Mouse (Mus musculus) embryo, embryonic 11.5 days (tissue): Measurements from ENCODE around the gene Crip1.

Experiments used
- DNase-seq: peaks from one replicate; pipeline ENCODE4 v3.0.0-alpha.2; 2012; ENCODE audit warnings: low read depth, low spot score

Crip1 gene

DNA sequence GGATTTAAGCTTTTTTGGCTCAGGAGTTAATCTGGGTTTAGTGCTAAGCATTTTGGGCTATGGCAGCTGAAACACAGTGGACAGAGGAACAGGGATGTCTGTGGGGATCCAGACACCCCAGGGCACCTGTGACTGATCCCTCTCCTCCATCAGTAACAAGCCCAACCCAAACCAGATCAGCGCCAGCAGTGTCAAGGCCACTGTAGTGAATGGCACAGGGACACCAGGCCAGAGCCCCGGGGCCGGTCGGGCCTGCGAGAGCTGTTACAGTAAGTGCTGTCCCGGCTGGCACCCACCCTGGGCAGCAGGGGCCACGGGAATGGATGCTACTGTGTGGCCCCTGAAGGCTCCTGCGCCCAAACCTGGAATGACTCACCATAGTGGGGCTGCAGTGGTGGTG is 15.4 kb upstream of the Crip1 start:
- DNase-seq: no peak

DNA sequence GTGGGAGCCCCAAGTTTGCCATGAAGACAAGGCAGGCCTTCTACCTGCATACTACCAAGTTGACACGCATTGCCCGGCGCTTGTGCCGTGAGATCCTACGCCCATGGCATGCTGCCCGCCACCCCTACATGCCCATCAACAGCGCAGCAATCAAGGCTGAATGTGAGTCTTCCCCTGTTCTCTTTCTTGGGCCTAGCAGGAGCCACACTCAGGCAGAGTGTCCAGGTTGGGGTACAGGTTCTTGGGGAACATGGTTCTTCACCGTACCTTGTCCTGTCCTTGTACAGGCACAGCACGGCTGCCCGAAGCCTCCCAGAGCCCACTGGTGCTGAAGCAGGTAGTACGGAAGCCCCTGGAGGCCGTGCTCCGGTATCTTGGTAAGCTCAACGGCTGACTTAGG is 14.5 kb upstream of the Crip1 start:
- DNase-seq: no peak

DNA sequence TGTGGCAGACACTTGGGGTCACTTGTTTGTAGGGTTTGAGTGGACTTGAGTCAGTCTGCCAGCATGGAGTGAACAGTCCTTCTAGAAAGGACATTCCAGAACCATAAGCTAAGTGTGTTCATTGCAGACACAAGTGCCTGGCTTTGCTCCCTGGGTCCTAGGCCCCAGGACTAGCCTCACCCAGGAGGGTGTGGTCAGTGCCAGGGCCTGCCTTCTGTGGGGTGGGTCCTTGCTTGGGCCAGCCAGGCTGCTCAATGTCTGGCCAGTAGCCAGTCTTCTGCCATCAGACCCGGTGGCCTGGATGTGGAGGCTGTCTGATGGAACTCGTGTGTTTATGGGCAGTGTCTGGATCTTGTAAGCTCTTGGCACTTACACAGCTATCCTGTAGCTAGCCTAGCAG is 13.5 kb upstream of the Crip1 start:
- no peak for DNase-seq

DNA sequence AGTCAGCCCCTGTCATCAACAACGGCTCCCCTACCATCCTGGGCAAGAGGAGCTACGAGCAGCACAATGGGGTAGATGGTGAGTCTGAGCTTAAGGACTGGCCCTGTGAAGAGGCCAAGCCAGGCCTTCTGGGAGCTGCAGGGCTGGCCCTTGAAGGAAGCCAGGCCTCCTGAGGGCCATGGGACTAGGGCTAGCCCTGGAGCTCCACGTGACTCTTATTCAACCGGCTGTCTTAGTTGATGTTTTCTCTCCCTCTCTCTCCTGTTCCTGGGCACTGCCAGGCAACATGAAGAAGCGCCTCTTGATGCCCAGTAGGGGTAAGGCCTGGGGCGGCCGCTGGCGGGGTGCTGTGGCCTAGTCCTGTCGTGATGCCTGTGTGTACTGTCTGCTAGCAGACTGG is 12.9 kb upstream of the Crip1 start:
- no peak for DNase-seq

DNA sequence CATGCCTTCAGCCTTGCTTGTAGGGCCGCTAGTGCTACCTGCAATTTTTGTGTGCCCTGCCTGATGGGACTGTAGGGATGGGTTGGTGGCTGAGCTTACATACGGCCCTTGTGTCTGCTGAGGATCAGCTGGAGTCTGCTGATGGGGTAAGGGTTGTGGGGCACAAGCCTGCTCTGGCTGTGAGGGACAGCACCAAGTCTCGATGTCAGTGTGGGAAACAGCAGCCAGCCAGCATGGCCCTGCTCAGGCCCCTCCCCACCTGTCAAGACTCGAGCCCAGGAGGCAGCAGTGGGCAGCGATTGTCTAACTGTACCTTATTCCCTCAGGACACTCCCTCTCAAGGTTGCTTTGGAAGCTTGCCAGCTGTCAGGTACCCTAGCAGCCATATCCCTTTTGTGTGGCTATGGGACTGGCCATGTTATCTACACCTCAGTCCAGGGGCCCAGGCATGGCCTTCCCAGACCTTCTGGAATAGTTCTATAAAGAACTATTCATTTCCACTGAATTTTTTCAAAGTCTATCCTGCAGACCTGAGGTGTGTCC is 12.2 kb upstream of the Crip1 start:
- DNase-seq: no peak

DNA sequence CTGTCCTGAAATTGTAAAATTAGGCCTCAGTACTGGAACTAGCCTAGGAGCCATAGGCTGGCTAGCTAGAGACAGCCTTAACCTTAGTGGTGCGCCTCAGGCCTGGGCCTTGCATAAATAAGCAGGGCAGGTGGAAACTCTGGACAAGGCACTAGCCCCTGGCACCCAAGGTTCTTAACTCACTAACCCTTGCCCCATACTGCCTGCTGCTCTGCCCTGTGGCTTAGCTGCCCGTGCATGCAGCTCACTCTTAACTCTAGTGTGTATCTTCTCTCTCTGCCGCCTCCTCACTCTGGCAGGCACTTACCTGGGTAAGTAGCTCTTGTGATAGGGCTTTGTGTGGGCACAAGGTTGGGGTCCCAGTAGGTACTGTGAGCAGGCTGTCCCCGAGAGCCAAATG is 11.6 kb upstream of the Crip1 start:
- DNase-seq: no peak

DNA sequence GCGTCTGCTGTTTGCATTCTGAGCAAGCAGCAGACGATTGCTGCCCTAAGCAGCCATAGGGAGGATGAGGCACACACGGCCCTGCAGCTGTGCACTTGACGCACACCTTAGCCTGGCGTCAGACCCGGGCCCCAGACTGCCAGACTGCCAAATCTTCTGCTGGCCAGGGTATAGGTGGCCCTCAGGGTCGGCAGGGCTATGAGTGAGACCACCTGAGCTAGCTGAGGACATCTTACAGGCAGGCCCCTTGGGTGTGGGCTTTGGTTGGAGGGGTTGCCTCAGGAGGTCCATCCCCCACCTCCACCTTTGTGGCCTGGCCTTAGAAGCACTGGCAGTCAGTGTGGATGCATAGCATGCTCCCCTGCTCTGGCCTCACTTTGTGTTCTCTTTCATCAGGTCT is 10.7 kb upstream of the Crip1 start:
- no peak for DNase-seq

DNA sequence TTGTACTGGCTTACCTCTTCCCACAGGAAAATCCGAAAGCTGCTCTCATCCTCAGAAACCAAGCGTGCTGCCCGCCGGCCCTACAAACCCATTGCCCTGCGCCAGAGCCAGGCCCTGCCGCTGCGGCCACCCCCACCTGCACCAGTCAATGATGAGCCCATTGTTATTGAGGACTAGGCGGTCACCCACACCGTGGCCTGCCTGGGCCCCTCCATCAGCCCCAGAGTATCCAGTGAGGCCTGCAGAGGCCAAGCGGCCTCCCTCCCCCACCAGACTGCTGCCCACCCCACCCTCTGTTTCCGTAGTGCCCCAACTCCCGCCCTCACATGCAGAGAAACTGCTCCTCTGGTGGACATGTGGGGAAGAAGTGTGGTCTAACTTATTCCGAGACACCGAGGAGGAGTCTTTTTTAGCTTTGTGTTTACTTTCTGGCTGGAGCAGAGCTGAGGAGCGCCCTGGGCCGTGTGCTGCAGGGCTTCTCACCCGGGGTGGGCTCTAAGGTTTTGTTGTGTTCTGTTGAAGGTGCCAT is 9.6 kb upstream of the Crip1 start:
- no peak for DNase-seq

DNA sequence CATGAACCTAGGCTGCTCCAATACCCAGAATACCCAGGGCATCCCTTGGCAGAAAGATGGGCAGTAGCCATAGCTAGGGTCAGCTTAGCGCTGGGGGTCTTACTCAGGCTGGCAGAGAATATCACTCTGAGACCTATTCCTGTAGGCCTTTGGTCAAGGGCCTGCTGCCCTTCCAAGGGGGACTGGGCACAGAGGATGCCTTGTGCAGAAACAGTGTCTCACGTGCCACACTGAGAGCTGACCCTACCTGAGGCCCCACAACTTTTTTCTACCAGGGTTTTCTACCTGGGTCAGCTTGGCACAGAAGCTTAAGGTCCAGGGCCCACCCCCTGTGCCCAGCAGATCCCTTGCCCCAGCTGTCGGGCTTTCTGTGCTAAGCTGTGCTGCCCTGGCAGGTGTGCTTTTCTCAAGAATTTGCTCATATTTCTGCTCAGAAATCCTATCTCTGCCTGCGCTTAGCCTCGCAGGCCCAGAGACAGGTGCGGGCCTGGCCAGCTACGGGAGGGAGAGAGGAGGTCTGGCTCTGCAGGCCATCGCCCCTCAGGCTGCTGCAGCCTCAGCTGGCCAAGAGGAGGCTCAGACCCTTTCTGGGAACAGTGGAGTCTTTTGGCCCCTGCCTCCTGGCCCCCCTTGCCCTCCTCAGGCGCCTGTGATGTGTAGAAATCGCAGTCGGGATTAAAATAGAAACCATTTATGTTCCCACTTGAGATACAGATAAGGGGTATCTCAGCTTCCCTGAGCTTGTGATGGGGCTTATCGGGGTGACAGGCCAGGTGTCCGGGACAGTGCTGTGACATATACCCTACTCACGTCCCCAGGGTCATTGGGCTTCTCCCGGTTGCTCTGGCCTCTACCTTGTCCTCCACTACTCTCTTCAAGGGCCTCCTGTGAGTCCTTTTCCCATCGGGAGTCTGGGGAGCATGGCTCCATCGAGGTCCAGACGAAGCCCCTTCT is 8.6 kb upstream of the Crip1 start:
- no peak for DNase-seq

DNA sequence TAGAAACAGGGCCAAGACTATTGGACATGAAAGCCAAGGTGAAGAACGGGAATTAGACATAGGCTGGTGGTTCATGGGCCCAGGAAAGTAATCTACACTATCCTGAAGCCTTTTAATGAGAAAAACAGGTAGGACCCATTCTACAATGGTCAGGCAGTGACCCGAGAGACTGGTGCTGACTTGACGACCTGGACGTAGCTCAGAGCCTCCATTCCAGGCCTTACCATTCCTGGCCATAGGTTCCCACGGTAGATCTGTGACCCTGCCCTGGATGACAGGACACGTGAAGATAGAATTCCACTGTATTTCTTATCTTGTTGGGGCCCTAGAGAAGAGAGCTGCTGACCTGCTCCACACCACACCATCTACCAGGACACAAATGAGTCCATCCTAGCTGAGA is 7.8 kb upstream of the Crip1 start:
- no peak for DNase-seq

DNA sequence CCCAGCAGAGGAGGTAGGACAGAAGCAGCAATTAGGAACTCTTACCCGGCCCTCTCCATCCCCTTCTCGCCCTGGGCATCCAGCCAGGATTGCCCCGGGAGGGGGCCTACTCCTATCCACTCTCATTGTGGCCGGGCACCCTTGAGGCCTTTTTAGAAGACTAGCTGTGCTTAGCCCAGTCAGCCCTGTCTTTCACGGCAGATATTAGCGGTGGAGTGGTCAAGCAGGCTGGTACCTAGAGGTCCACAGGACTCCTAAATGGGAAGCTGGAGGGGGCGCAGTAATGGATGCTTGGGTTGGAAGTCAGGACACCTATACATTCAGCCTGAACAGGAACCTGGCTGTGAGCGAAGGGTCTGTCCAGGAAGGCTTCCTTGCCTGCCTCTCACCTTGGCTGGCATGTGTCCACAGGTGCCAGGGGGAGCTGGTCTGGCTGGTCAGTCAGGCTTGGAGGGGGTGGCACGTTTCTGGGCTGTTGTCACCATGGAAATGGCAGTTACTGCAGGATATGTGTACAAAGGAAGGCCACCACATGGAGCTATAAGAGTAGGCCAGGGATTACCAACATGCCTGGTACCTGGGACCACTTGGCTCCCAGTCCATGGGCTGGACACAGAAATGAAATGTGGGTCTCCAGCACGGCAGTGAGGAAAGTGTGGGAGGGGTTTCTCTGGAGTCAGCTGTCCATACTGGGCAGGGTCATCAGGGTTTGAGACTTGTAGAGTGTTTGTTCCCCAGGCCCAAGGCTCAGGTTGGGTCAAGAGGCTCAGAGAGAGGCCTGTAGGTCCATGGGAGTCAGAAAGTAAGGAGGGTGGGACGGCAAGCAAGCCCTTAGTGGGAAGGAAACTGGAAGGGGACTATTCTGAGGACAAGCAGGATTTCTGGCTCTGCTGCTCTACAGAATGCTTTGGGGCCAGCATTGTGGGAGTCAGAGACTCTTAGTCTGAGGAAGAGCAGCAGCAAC is 6.9 kb upstream of the Crip1 start:
- no peak for DNase-seq

DNA sequence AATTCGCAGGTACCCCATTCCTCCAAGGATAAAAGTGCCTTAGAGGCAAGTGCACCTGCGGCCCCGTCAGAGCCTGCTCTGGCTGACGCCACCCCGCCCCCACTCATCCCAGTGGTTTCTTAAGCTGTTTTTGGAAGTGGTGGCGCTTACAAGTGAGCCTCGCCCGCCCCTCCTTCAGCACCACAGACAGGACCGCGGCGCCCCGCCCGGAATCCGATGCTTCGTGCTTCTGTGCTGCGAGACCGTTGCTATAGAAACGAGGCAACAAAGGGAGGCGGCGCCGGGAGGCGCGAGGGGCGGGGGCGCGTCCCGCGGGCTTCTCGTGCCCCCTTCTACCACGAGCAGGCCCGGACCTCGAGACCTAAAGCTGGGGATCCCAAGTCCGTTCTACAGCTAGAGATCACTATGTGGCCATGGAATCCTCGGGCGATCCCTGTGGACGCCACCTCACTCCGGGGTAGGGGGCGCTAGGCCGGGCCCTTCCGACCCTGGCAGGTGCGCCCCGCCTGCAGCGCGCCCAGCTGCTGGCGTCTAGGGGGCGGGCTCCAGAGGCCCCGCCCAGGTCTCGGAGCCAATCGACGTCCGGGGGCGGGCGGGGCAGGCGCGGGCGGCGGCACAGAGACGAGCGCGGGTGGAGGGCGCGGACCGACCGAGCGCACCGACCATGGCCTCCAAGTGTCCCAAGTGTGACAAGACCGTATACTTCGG is 6.1 kb upstream of the Crip1 start, which contains the start of gene Crip2:
Gene Crip2 (plus strand): TSS at position 329 of the 708 bp plus-strand sequence.
- DNase-seq: peak; percentile 84

DNA sequence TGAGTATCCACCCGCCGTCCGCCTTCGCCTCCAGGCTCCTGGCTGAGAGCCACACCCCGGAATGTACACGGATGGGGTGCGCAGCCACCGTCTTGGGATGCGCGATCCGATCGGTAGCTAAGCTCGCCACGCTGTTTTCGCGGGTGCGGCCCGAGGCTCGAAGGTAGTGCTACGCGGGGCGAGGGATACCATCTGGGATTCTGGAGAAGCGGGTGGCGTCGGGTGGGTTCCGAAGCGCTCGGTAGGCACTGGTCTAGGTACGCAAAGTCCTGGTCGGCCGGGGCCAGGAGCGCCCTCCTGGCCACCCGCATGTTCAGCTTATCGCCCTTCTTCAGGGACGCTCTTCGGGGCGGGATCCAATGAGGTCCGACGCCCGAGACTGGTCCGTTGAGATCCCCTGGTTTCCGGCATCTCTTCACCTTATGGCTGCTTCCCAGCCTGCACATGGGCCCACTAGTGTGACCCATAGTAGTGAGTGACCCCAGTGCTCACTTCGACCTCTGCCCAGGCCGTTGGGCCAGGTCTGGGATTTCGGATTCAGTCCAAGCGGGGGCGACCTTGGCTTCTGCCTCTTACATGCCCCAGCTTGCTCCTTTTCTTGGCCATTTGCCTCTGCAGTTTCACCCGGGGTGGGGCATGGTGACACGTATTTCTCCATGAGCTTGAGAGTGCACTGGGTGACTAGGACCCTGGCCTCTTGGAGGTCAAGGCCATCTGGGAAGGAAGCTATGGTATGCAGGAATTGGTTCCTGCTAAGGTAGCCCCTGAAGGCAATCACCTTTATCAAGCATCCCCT is 5.3 kb upstream of the Crip1 start:
- DNase-seq: no peak

DNA sequence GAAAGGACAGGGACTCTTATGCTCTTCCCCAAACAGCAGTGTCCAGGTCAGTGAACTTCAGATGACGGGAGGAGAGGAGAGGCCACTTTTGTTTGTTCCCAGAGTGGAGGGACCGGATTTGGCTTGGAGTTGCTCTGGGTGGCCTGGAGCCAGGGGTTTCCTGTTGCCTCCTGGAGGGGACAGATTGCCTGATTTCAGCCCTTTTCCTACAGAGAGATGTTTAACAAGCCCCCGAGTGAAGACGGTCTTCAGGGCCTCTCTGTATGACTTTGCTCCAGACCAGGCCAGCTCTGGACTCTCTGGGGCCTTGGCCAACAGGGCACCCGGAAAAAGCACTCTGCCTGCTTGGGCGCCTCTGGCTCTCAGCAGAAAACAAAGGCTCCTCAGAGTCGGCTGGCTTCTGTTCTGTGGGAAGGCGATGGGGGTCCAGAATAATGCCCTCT is 4.6 kb upstream of the Crip1 start:
- no peak for DNase-seq

DNA sequence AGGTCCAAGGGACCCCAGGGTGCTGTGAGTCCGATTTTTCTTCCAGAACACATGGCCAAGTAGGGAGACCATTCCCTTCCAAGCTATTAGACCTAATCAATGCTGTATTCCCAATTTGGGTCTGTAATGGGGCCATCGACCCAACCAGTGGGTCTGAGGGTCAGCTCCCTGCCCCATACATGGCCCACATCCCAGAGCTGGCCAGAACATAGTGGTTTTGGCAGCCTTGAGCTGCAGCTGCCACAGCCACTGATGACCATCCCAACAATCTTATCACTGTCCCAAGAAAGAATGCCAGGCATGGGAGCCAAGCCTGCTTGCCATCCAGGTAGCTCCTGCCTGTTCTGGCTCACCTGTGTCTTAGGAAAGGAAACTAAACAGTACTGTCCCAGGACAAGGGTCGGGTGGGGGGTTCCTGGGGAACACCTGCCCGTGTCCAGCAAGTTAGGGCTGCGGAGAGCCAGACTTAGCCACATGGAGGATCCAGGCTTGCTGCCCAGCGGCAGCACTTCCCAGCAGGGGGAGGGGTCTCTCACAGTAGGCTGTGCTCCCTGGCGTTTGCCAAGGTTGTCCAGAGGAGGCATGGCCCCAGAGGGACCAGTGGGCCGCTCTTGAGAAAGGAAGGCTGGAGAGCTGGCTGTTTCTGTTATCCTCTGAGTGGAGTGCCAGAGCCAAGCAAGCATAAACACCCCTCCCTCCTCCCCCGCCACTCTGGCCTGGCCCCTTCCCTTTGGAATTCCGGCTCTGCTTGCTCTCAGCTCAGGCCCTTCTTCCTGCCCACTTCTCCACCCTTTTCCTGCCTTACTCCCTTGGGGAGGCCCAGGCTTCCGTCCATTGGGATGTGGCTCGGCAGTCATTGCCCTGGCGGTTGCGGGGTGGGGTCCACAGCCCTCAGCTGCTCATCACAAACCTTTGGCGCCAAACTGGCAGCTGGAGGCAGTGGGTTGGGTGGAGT is 3.8 kb upstream of the Crip1 start:
- peak; percentile 41 for DNase-seq

DNA sequence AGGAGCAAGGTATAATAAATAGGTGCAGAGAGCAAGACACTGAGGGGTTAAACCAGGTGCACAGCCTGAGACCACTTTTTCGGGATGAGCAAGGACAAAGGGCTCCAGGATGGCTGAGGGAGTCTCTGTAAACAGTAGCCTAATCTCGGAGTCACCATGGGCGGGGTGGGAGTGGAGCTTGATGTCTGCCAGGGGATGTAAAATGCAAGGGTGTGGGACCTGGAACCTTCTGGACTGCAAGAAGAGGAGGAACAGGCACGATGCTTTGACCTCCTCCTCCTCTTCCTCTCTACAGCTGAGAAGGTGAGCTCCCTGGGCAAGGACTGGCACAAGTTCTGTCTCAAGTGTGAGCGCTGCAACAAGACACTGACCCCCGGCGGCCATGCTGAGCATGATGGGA is 3.0 kb upstream of the Crip1 start:
- DNase-seq: no peak

DNA sequence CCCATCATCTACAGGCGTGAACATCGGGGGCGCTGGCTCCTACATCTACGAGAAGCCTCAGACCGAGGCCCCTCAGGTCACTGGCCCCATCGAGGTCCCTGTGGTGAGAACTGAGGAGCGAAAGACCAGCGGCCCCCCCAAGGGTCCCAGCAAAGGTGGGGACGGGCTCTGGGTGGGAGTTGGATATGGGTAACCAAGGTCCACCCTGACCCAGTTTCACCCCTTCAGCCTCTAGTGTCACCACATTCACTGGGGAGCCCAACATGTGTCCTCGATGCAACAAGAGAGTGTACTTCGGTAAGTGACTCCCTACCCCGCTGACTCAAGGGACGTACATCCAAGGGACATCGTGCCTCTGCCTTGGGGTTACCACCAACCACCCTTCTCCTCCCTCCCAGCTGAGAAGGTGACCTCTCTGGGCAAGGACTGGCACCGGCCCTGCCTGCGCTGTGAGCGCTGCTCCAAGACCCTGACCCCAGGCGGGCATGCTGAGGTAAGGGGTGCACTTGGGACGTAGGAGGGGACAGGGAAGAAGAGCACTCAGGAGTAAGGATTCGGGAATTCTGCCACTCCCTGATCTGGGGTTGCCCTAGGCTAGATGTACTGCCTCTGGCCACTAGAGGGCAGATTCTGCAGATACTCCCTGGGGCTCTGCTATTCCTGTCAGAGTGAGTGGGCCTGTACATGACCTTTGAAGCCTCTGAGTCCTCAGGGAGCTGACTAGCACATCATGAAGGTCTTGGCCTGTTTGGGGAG is 1.9 kb upstream of the Crip1 start:
- no peak for DNase-seq

DNA sequence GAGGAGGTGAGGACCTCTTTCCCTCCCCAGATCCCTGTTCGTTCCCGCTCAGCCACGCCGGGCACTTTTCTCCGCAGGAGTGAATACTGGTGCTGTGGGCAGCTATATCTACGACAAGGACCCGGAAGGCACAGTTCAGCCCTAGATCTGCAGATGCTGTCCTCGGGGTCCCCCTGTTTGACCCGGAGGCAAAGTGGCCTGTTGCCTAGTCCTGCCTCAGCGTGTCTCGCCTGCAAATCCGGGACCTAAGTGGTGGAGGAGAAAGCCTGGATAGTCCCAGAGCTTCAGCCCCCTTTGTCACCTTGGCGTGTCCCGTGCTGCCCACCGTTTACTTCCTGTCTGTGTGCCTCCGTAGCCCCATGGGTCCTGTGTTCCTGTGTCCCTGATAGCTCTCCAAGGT is 1.2 kb upstream of the Crip1 start:
- DNase-seq: no peak
